Mouse (Mus musculus): ENCODE data around the gene Tmem184b. TPM values are rescaled to one million over a fixed set of nuclear protein-coding genes. Genes with fewer than 3 reads are reported as not detected.
A peak's percentile ranks its signal among the peaks of the same experiment; 100 is the strongest.

Tmem184b gene
- total and polyA plus RNA-seq, 2 experiments from 2014 or later: 30.3 to 41.9 TPM

- 97% methylated on average over 10 of the region's 10 CpGs for WGBS
- Histone ChIP-seq H3K4me3 (ENCODE audit: low read depth, low read length) (no peak overlapping the region), H3K4me2 (ENCODE audit: low read depth) (no peak overlapping the region), H3K9ac (no peak overlapping the region), H3K36me3 (ENCODE audit: insufficient read depth) (peaks cover 38% of the 10 kb centered on the region), H3K4me1 (ENCODE audit: insufficient read depth) (peaks cover 13% of the 10 kb centered on the region; the same call in 1 of the 2 replicates), H3K27ac (ENCODE audit: low read depth, low read length) (no peak overlapping the region), H3K27me3 (ENCODE audit: insufficient read depth, low read length) (no peaks in the 10 kb centered on the region), H3K9me3 (ENCODE audit: low read length) (no peaks in the 10 kb centered on the region)
- no peak for TF ChIP-seq CTCF (IDR thresholded peaks at IDR 0.05; ENCODE audit: low read depth)
- ATAC-seq (no peak), DNase-seq (no peak)
Observed at GRCm38 (mm10) chr15:79378608-79379007, 24.8 kb downstream of the Tmem184b start.

- Histone ChIP-seq H3K4me2 (ENCODE audit: low read depth) (no peak overlapping the region), H3K27me3 (ENCODE audit: insufficient read depth, low read length) (no peaks in the 10 kb centered on the region), H3K4me1 (ENCODE audit: insufficient read depth) (peaks cover 13% of the 10 kb centered on the region; the same call in 1 of the 2 replicates), H3K9ac (no peak overlapping the region), H3K27ac (ENCODE audit: low read depth, low read length) (no peak overlapping the region), H3K36me3 (ENCODE audit: insufficient read depth) (peaks cover 45% of the 10 kb centered on the region), H3K9me3 (ENCODE audit: low read length) (no peaks in the 10 kb centered on the region), H3K4me3 (ENCODE audit: low read depth, low read length) (no peak overlapping the region)
- ATAC-seq: peak; percentile 64
- peak; percentile 30 for DNase-seq
- peak; percentile 47 for TF ChIP-seq CTCF (IDR thresholded peaks at IDR 0.05; ENCODE audit: low read depth)
- WGBS: 82% methylated on average over 6 of the region's 6 CpGs
Observed at GRCm38 (mm10) chr15:79377681-79378080, 25.7 kb downstream of the Tmem184b start.

- Histone ChIP-seq H3K27me3 (ENCODE audit: insufficient read depth, low read length) (no peaks in the 10 kb centered on the region), H3K4me1 (ENCODE audit: insufficient read depth) (no peaks in the 10 kb centered on the region), H3K9ac (no peak overlapping the region), H3K4me2 (ENCODE audit: low read depth) (no peak overlapping the region), H3K9me3 (ENCODE audit: low read length) (no peaks in the 10 kb centered on the region), H3K27ac (ENCODE audit: low read depth, low read length) (no peak overlapping the region), H3K36me3 (ENCODE audit: insufficient read depth) (peaks cover 63% of the 10 kb centered on the region), H3K4me3 (ENCODE audit: low read depth, low read length) (no peak overlapping the region)
- TF ChIP-seq CTCF (IDR thresholded peaks at IDR 0.05; ENCODE audit: low read depth): no peak
- 53% methylated on average over 3 of the region's 3 CpGs for WGBS
- ATAC-seq (no peak), DNase-seq (no peak)
Observed at GRCm38 (mm10) chr15:79374760-79375159, 28.6 kb downstream of the Tmem184b start.

DNA sequence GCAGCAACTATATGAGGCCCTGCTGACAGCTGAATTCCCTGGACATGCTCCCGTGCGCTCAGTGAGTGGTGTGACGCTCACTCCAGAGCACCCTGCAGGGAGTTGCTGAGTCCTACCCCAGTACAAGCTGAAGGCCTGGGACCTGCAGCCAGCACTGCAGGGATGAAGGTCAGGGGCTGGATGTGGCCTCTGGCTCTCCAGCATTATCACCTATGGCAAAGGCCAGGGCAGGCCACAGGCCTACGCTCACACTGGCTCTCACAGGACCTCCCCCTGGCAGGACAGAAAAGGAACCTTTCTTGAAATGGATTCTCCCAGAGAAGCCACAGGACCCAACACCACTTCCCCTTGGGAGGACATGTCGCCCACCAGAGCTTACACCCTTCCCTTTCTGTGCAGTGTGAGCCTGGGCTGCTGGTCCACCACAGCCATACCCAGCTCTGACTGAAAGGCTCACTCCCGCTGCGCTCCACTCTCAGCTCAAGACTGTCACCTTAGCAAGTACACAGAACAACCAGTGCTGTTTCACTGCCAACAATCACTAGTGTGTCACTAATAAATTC, 33.0 kb downstream of the Tmem184b start:
- H3K27ac ChIP-seq (ENCODE audit: low read depth, low read length): no peak overlapping the region

DNA sequence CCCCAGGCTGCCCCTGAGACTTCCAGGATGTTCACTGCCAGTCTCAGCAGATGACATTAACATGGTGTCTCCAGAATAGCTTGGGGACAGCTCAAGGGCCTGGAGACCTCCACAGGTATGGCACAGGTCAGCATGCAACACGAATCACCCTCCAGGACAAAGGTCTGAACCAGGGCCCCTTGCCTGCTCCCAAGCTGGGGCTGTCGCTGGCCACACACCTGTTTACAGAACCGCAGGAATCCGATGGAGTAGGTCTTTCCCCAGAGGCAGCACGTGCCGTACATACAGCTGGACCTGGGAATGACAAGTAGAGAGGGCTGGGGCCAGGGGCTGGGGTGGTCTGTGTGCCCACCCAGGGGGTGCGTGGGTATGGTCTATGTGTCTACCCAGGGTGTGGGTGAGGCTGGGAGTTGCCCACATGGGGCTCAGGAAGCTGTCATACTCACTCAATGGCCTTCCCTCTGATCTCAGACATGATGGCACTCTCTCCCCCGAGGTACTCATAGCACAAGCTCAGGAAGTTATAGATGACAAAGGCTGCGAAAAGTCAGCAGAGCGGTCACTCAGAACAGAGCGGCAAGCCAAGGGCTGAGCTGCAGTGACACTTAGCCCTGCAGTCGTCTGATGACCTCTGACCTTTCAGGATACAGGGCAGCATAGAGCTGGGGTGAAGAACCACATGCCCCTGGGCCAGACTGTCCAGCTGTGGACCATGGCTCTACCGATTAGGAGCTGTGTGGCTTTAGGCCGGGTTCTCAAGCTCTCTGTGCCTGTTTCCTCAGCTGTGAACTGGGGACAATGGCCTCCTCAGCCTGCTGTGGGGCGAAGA, 33.7 kb downstream of the Tmem184b start:
- WGBS: 79% methylated on average over 15 of the region's 15 CpGs
- TF ChIP-seq CTCF (IDR thresholded peaks at IDR 0.05; ENCODE audit: low read depth): no peak
- no peak overlapping the region for H3K4me3 ChIP-seq (ENCODE audit: low read depth, low read length)
- H3K27ac ChIP-seq (ENCODE audit: low read depth, low read length): no peak overlapping the region
- H3K4me1 ChIP-seq (ENCODE audit: insufficient read depth): no peaks in the 10 kb centered on the region
- H3K9me3 ChIP-seq (ENCODE audit: low read length): no peaks in the 10 kb centered on the region
- H3K27me3 ChIP-seq (ENCODE audit: insufficient read depth, low read length): no peaks in the 10 kb centered on the region
- ATAC-seq (no peak), DNase-seq (no peak)
- H3K36me3 ChIP-seq (ENCODE audit: insufficient read depth): peaks cover 74% of the 10 kb centered on the region
- no peak overlapping the region for H3K9ac ChIP-seq
- H3K4me2 ChIP-seq (ENCODE audit: low read depth): no peak overlapping the region

More for the DNA sequence above, 33.0 kb downstream of the Tmem184b start:
- H3K27me3 ChIP-seq (ENCODE audit: insufficient read depth, low read length): no peaks in the 10 kb centered on the region
- no peak overlapping the region for H3K4me3 ChIP-seq (ENCODE audit: low read depth, low read length)
- no peaks in the 10 kb centered on the region for H3K4me1 ChIP-seq (ENCODE audit: insufficient read depth)
- no peak overlapping the region for H3K9ac ChIP-seq
- DNase-seq (no peak), ATAC-seq (no peak)
- WGBS: 89% methylated on average over 7 of the region's 7 CpGs
- no peak overlapping the region for H3K4me2 ChIP-seq (ENCODE audit: low read depth)
- peaks cover 70% of the 10 kb centered on the region for H3K36me3 ChIP-seq (ENCODE audit: insufficient read depth)
- no peaks in the 10 kb centered on the region for H3K9me3 ChIP-seq (ENCODE audit: low read length)
- no peak for TF ChIP-seq CTCF (IDR thresholded peaks at IDR 0.05; ENCODE audit: low read depth)

GRCm38 (mm10) chr15:79368861-79369440, 34.4 kb downstream of the Tmem184b start:
- Histone ChIP-seq H3K9ac (no peak overlapping the region), H3K4me3 (ENCODE audit: low read depth, low read length) (no peak overlapping the region), H3K27ac (ENCODE audit: low read depth, low read length) (no peak overlapping the region), H3K4me2 (ENCODE audit: low read depth) (no peak overlapping the region), H3K9me3 (ENCODE audit: low read length) (no peaks in the 10 kb centered on the region), H3K36me3 (ENCODE audit: insufficient read depth) (peaks cover 76% of the 10 kb centered on the region), H3K4me1 (ENCODE audit: insufficient read depth) (no peaks in the 10 kb centered on the region), H3K27me3 (ENCODE audit: insufficient read depth, low read length) (no peaks in the 10 kb centered on the region)
- no peak for ATAC-seq
- 86% methylated on average over 8 of the region's 8 CpGs for WGBS
- no peak for TF ChIP-seq CTCF (IDR thresholded peaks at IDR 0.05; ENCODE audit: low read depth)
- DNase-seq: no peak

GRCm38 (mm10) chr15:79368313-79368811, 35.0 kb downstream of the Tmem184b start:
- no peak for DNase-seq
- no peak overlapping the region for H3K4me2 ChIP-seq (ENCODE audit: low read depth)
- no peak for ATAC-seq
- H3K36me3 ChIP-seq (ENCODE audit: insufficient read depth): peaks cover 80% of the 10 kb centered on the region
- no peaks in the 10 kb centered on the region for H3K9me3 ChIP-seq (ENCODE audit: low read length)
- H3K9ac ChIP-seq: no peak overlapping the region
- H3K27me3 ChIP-seq (ENCODE audit: insufficient read depth, low read length): no peaks in the 10 kb centered on the region
- 69% methylated on average over 14 of the region's 14 CpGs for WGBS
- no peaks in the 10 kb centered on the region for H3K4me1 ChIP-seq (ENCODE audit: insufficient read depth)
- H3K27ac ChIP-seq (ENCODE audit: low read depth, low read length): no peak overlapping the region
- TF ChIP-seq CTCF (IDR thresholded peaks at IDR 0.05; ENCODE audit: low read depth): no peak
- no peak overlapping the region for H3K4me3 ChIP-seq (ENCODE audit: low read depth, low read length)

Measured in forebrain, postnatal 0 days (tissue).